Mouse (Mus musculus) adrenal gland, adult 2 months (tissue): ENCODE measurements at regions not wholly inside any gene's neighbourhood (a gene's known extent, or its start where the extent isn't known, plus 50 kb on each side); places are given as distances from the start of the nearest gene placed in this dataset.

ENCODE experiments used
- DNase-seq: peaks from one replicate; pipeline ENCODE4 v3.0.0; 2021

GRCm38 (mm10) chr2:137243914-137244313 is 127.5 kb upstream of the Jag1 start:
- no peak for DNase-seq

- no peak for DNase-seq
Observed at GRCm38 (mm10) chr2:137236961-137237360, 120.5 kb upstream of the Jag1 start.

GRCm38 (mm10) chr2:137233936-137234335 is 117.5 kb upstream of the Jag1 start:
- no peak for DNase-seq

GRCm38 (mm10) chr2:137231161-137231560 is 114.7 kb upstream of the Jag1 start:
- no peak for DNase-seq

GRCm38 (mm10) chr2:137229422-137230069 is 113.1 kb upstream of the Jag1 start:
- no peak for DNase-seq

- no peak for DNase-seq
Observed at GRCm38 (mm10) chr2:137227495-137227894, 111.1 kb upstream of the Jag1 start.

GRCm38 (mm10) chr2:137224702-137225552 is 108.5 kb upstream of the Jag1 start:
- DNase-seq: no peak

- no peak for DNase-seq
Observed at GRCm38 (mm10) chr2:137215697-137216096, 99.3 kb upstream of the Jag1 start.

- DNase-seq: no peak
Observed at GRCm38 (mm10) chr2:137207846-137208245, 91.4 kb upstream of the Jag1 start.

- DNase-seq: peak; percentile 13
Observed at GRCm38 (mm10) chr2:137204274-137204850, 87.9 kb upstream of the Jag1 start.

- no peak for DNase-seq
Observed at GRCm38 (mm10) chr2:137200101-137200500, 83.7 kb upstream of the Jag1 start.

GRCm38 (mm10) chr2:137192183-137192582 is 75.7 kb upstream of the Jag1 start:
- no peak for DNase-seq

- DNase-seq: no peak
Observed at GRCm38 (mm10) chr2:137169176-137169575, 52.7 kb upstream of the Jag1 start.

GRCm38 (mm10) chr2:137168626-137169025 is 52.2 kb upstream of the Jag1 start:
- no peak for DNase-seq
